Mouse (Mus musculus): ENCODE results near the gene Tfdp2.

DNA sequence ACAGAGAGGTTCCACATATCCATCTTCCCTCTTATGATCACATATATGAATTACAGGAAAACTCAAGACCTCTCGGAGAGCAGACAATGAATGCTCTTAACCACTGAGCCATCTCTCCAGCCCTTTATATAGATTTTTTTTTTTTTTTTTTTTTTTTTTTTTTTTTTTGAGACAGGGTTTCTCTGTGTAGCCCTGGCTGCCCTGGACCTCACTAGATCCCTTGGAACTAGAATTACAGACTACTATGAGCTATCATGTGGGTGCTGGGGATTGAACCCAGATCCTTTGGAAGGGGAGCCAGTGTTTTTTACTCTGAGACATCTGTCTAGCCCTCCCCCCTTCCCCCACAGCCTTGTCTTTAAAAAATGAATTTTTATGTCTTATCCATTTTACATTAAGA lies 21.2 kb downstream of the Tfdp2 start:
- TF ChIP-seq CTCF (IDR thresholded peaks at IDR 0.05; ENCODE audit: control insufficient read depth, insufficient read depth, low read length) (no peak), POLR2A (IDR thresholded peaks at IDR 0.05; ENCODE audit: borderline replicate concordance, control insufficient read depth, low read depth, low read length) (no peak)
